ENCODE assay signal across 30 mouse cellular contexts in genomic region chr7:132098441-132098840, GRCm38 (mm10). TPM values are rescaled to one million over a fixed set of nuclear protein-coding genes. Genes with fewer than 3 reads are reported as not detected.
DNase-seq lines count a peak whose midpoint lies in the region; ATAC-seq and TF ChIP-seq lines count a peak whose summit lies in the region.
"Had no signal": no experiment of that assay in that cellular context is flagged by ENCODE, and none has a peak within 500 bp of the region (broad histone marks: within the 10 kb centered on the region; RNA-seq: fewer than 3 reads in every experiment).

No protein-coding gene starts in this region.

- 29% methylated on average over 4 of the region's 4 CpGs for WGBS in heart, embryonic 12.5 days
- WGBS in kidney, embryonic 15.5 days: 29% methylated on average over 4 of the region's 4 CpGs
- 31% methylated on average over 4 of the region's 4 CpGs for WGBS in stomach, embryonic 16.5 days
- 29% methylated on average over 4 of the region's 4 CpGs for WGBS in stomach, postnatal 0 days

- TF ChIP-seq EP300 in stomach, postnatal 0 days (optimal IDR thresholded peaks at IDR 0.05): no peak

- no peaks in the 10 kb centered on the region for H3K4me1 ChIP-seq in heart, embryonic 12.5 days (replicated peaks)
- 0 out of 2 replicates have a peak, but pooled peaks cover 9% of the 10 kb centered on the region for H3K4me1 ChIP-seq in kidney, embryonic 15.5 days
- peaks cover 4% of the 10 kb centered on the region; the same call in 1 of the 2 replicates for H3K4me1 ChIP-seq in stomach, embryonic 16.5 days (ENCODE audit: control insufficient read depth, insufficient read depth, low read length)
- H3K4me1 ChIP-seq in stomach, postnatal 0 days (replicated peaks; ENCODE audit: control insufficient read depth, insufficient read depth): 0 out of 2 replicates have a peak, but pooled peaks cover 6% of the 10 kb centered on the region
- H3K4me1 ChIP-seq: embryonic facial prominence, embryonic 12.5 days; forebrain, embryonic 10.5 days; heart, embryonic 13.5 days; megakaryocyte, embryonic 14.5 days; midbrain, embryonic 13.5 days; neural tube, embryonic 13.5 days had no signal

- peaks cover 9% of the 10 kb centered on the region; the same call in 1 of the 2 replicates for H3K9me3 ChIP-seq in heart, embryonic 12.5 days (replicated peaks)
- H3K9me3 ChIP-seq in kidney, embryonic 15.5 days (replicated peaks): no peaks in the 10 kb centered on the region
- no peaks in the 10 kb centered on the region for H3K9me3 ChIP-seq in stomach, embryonic 16.5 days (replicated peaks; ENCODE audit: control insufficient read depth, low read length)
- H3K9me3 ChIP-seq in stomach, postnatal 0 days (ENCODE audit: control insufficient read depth, low read length): no peaks in the 10 kb centered on the region
- H3K9me3 ChIP-seq: embryonic facial prominence, embryonic 12.5 days; forebrain, embryonic 10.5 days; forebrain, embryonic 15.5 days; midbrain, embryonic 13.5 days had no signal

- H3K27me3 ChIP-seq in heart, embryonic 12.5 days (replicated peaks): no peaks in the 10 kb centered on the region
- H3K27me3 ChIP-seq in kidney, embryonic 15.5 days: no peaks in the 10 kb centered on the region
- H3K27me3 ChIP-seq in stomach, embryonic 16.5 days (ENCODE audit: control insufficient read depth, insufficient read depth, low read length): no peaks in the 10 kb centered on the region
- H3K27me3 ChIP-seq in stomach, postnatal 0 days (ENCODE audit: control insufficient read depth, insufficient read depth, low read length): no peaks in the 10 kb centered on the region
- H3K27me3 ChIP-seq: embryonic facial prominence, embryonic 12.5 days; forebrain, embryonic 15.5 days; megakaryocyte, embryonic 14.5 days; midbrain, embryonic 13.5 days; neural tube, embryonic 13.5 days had no signal

- no peak for TF ChIP-seq CTCF in stomach, postnatal 0 days (IDR thresholded peaks at IDR 0.05; ENCODE audit: low read depth)

- H3K4me2 ChIP-seq in heart, embryonic 12.5 days: no peak overlapping the region
- H3K4me2 ChIP-seq in kidney, embryonic 15.5 days: no peak overlapping the region
- no peak overlapping the region for H3K4me2 ChIP-seq in stomach, embryonic 16.5 days (ENCODE audit: low read depth, low read length)
- H3K4me2 ChIP-seq in stomach, postnatal 0 days (replicated peaks; ENCODE audit: low read depth): no peak overlapping the region
- H3K4me2 ChIP-seq: embryonic facial prominence, embryonic 12.5 days; forebrain, embryonic 15.5 days; heart, embryonic 13.5 days; liver, embryonic 11.5 days; midbrain, embryonic 13.5 days; neural tube, embryonic 13.5 days had no signal

- H3K36me3 ChIP-seq in heart, embryonic 12.5 days: no peaks in the 10 kb centered on the region
- no peaks in the 10 kb centered on the region for H3K36me3 ChIP-seq in kidney, embryonic 15.5 days
- H3K36me3 ChIP-seq in stomach, embryonic 16.5 days (ENCODE audit: control insufficient read depth, insufficient read depth, low read length): no peaks in the 10 kb centered on the region
- no peaks in the 10 kb centered on the region for H3K36me3 ChIP-seq in stomach, postnatal 0 days (ENCODE audit: control insufficient read depth, insufficient read depth, low read length)
- H3K36me3 ChIP-seq: embryonic facial prominence, embryonic 12.5 days; forebrain, embryonic 10.5 days; forebrain, embryonic 15.5 days; heart, embryonic 13.5 days; midbrain, embryonic 13.5 days; neural tube, embryonic 13.5 days had no signal

- peak; percentile 60 for DNase-seq in heart, adult 11 months
- no peak for DNase-seq in kidney, postnatal 25 days
- no peak for DNase-seq in stomach, postnatal 0 days (ENCODE audit: low spot score)
- no peak for DNase-seq in left cerebral cortex, adult 8-10 months (ENCODE audit: low spot score in 2 of 2)
- DNase-seq: adrenal gland, postnatal 14 days; cerebellum, adult 11-12 months; cerebellum, adult 9-11 months; gastrocnemius, adult 2 months; gastrocnemius, postnatal 36 days; heart, adult 2 months; heart, postnatal 10 days; kidney, adult 11 months; left cerebral cortex, postnatal 4 days; liver, postnatal 0 days; lung, postnatal 4 days; right cerebral cortex, postnatal 4 days; thymus, postnatal 4 days had no signal

- no peak for ATAC-seq in heart, embryonic 12.5 days (ENCODE audit: insufficient number of reproducible peaks, low FRiP score)
- ATAC-seq in kidney, embryonic 15.5 days (replicated peaks; ENCODE audit: low FRiP score): peak; percentile 52; the same call in 1 of the 2 replicates
- peak; percentile 40; the same call in 1 of the 2 replicates for ATAC-seq in stomach, embryonic 16.5 days (ENCODE audit: insufficient read depth, low FRiP score)
- ATAC-seq in stomach, postnatal 0 days (ENCODE audit: low FRiP score, low TSS enrichment): no peak
- ATAC-seq: forebrain, embryonic 15.5 days; liver, postnatal 0 days; midbrain, embryonic 13.5 days had no signal

- H3K4me3 ChIP-seq in heart, embryonic 12.5 days: no peak overlapping the region
- H3K4me3 ChIP-seq in kidney, embryonic 15.5 days (replicated peaks): no peak overlapping the region
- H3K4me3 ChIP-seq in stomach, embryonic 16.5 days (replicated peaks; ENCODE audit: low read length): no peak overlapping the region
- H3K4me3 ChIP-seq in stomach, postnatal 0 days (ENCODE audit: low read depth, low read length): no peak overlapping the region
- H3K4me3 ChIP-seq: embryonic facial prominence, embryonic 12.5 days; forebrain, embryonic 10.5 days; forebrain, embryonic 15.5 days; gastrocnemius, adult 2 months; heart, adult 2 months; heart, embryonic 13.5 days; megakaryocyte, embryonic 14.5 days; midbrain, embryonic 13.5 days; neural tube, embryonic 13.5 days had no signal

- H3K27ac ChIP-seq in heart, embryonic 12.5 days (ENCODE audit: poor library complexity, severe bottlenecking): no peak overlapping the region
- H3K27ac ChIP-seq in kidney, embryonic 15.5 days: no peak overlapping the region
- no peak overlapping the region for H3K27ac ChIP-seq in stomach, embryonic 16.5 days (ENCODE audit: low read length)
- no peak overlapping the region for H3K27ac ChIP-seq in stomach, postnatal 0 days (replicated peaks)
- H3K27ac ChIP-seq: embryonic facial prominence, embryonic 12.5 days; forebrain, embryonic 10.5 days; forebrain, embryonic 15.5 days; gastrocnemius, adult 2 months; heart, adult 2 months; heart, embryonic 13.5 days; midbrain, embryonic 13.5 days; neural tube, embryonic 13.5 days had no signal

- H3K9ac ChIP-seq in heart, embryonic 12.5 days: no peak overlapping the region
- no peak overlapping the region for H3K9ac ChIP-seq in kidney, embryonic 15.5 days
- H3K9ac ChIP-seq in stomach, embryonic 16.5 days (ENCODE audit: low read length): no peak overlapping the region
- no peak overlapping the region for H3K9ac ChIP-seq in stomach, postnatal 0 days (ENCODE audit: low read length)
- H3K9ac ChIP-seq: embryonic facial prominence, embryonic 12.5 days; forebrain, embryonic 15.5 days; heart, embryonic 13.5 days; liver, postnatal 0 days; midbrain, embryonic 13.5 days; neural tube, embryonic 13.5 days had no signal

RNA-seq across cellular contexts. Expression of gene Cpxm2, which starts 56.1 kb away (rescaled TPM):
- polyA plus RNA-seq in heart, embryonic 12.5 days (2016; fragmentation: Nextera tagmentation; extraction: Ambion mirVana): 0.24 TPM in 1 of 2 replicates, not detected in the other
- polyA plus RNA-seq in kidney, embryonic 15.5 days (2015; fragmentation: Nextera tagmentation; extraction: Ambion mirVana): 1.6 and 3.9 TPM in 2 replicates
- 4.5 and 4.8 TPM in 2 replicates for polyA plus RNA-seq in stomach, embryonic 16.5 days (2015; fragmentation: Nextera tagmentation; extraction: Ambion mirVana)
- 7.8 and 9.7 TPM in 2 replicates for polyA plus RNA-seq in stomach, postnatal 0 days (2015; fragmentation: Nextera tagmentation; extraction: Ambion mirVana)
- 1 to 10 TPM; 4.2 to 6.3 (median 5.0) TPM for total RNA-seq in left cerebral cortex, adult 8-10 months (2022)
- total RNA-seq: hematopoietic stem cell, adult 5-6 weeks; MEL had no signal

Comparison
In these comparisons a context has a peak if more than half of its experiments do, and no peak if none do; other contexts are left out.
1. ATAC-seq: peak in kidney, embryonic 15.5 days (single experiment) and stomach, embryonic 16.5 days (single experiment); none in heart, embryonic 12.5 days (single experiment) and stomach, postnatal 0 days (single experiment).